Comparison of ENCODE assay signal across 10 mouse cellular contexts in genomic region chr15:41949094-41949461, GRCm38 (mm10).
DNase-seq lines count a peak whose midpoint lies in the region; ATAC-seq and TF ChIP-seq lines count a peak whose summit lies in the region.
"Had no signal": no experiment of that assay in that cellular context is flagged by ENCODE, and none has a peak within 500 bp of the region (broad histone marks: within the 10 kb centered on the region; RNA-seq: fewer than 3 reads in every experiment).

No protein-coding gene starts in this region.

- peak; percentile 35; the same call in 1 of the 2 replicates for ATAC-seq in liver, embryonic 12.5 days
- peak; percentile 72 for ATAC-seq in forebrain, embryonic 13.5 days
- peak; percentile 57; the same call in 1 of the 2 replicates for ATAC-seq in hindbrain, embryonic 13.5 days (ENCODE audit: low FRiP score)

- H3K4me2 ChIP-seq in liver, embryonic 12.5 days = no peak overlapping the region
- no peak overlapping the region for H3K4me2 ChIP-seq in forebrain, embryonic 13.5 days
- H3K4me2 ChIP-seq in hindbrain, embryonic 13.5 days = no peak overlapping the region
- H3K4me2 ChIP-seq in myocyte (ENCODE audit: low read depth) = peak overlapping the region; percentile 16

- DNase-seq in liver = no peak
- DNase-seq in retina, embryonic 14.5 days (ENCODE audit: low spot score) = no peak
- no peak for DNase-seq in layer of hippocampus, adult 9-11 months
- DNase-seq: adrenal gland, postnatal 25 days; heart, postnatal 4 days had no signal

- no peak for TF ChIP-seq POLR2A in myocyte (IDR thresholded peaks at IDR 0.05; ENCODE audit: insufficient read length, low read depth)

- no peak overlapping the region for H3ac ChIP-seq in myocyte (ENCODE audit: control insufficient read depth, insufficient read length)

- no peaks in the 10 kb centered on the region for H3K79me2 ChIP-seq in myocyte (ENCODE audit: control insufficient read depth, insufficient read depth)

- no peak overlapping the region for H3K27ac ChIP-seq in liver, embryonic 12.5 days
- no peak overlapping the region for H3K27ac ChIP-seq in forebrain, embryonic 13.5 days
- H3K27ac ChIP-seq in hindbrain, embryonic 13.5 days = no peak overlapping the region

- no peak overlapping the region for H3K9ac ChIP-seq in liver, embryonic 12.5 days
- H3K9ac ChIP-seq in forebrain, embryonic 13.5 days = no peak overlapping the region
- H3K9ac ChIP-seq in hindbrain, embryonic 13.5 days = no peak overlapping the region

- H3K27me3 ChIP-seq in liver, embryonic 12.5 days (replicated peaks) = no peaks in the 10 kb centered on the region
- H3K27me3 ChIP-seq in forebrain, embryonic 13.5 days = no peaks in the 10 kb centered on the region
- no peaks in the 10 kb centered on the region for H3K27me3 ChIP-seq in hindbrain, embryonic 13.5 days
- H3K27me3 ChIP-seq in myocyte (ENCODE audit: control insufficient read depth, insufficient read depth, insufficient read length) = no peaks in the 10 kb centered on the region

- no peaks in the 10 kb centered on the region for H3K36me3 ChIP-seq in liver, embryonic 12.5 days
- no peaks in the 10 kb centered on the region for H3K36me3 ChIP-seq in forebrain, embryonic 13.5 days (ENCODE audit: poor library complexity, severe bottlenecking)
- no peaks in the 10 kb centered on the region for H3K36me3 ChIP-seq in hindbrain, embryonic 13.5 days
- H3K36me3 ChIP-seq in myocyte (ENCODE audit: control insufficient read depth, insufficient read depth) = no peaks in the 10 kb centered on the region
- H3K36me3 ChIP-seq: G1E had no signal

- H3K4me3 ChIP-seq in liver, embryonic 12.5 days = no peak overlapping the region
- H3K4me3 ChIP-seq in forebrain, embryonic 13.5 days = no peak overlapping the region
- no peak overlapping the region for H3K4me3 ChIP-seq in hindbrain, embryonic 13.5 days
- no peak overlapping the region for H3K4me3 ChIP-seq in myocyte

- WGBS in liver, embryonic 12.5 days (ENCODE audit: insufficient replicate concordance) = 49% methylated on average over 6 of the region's 6 CpGs
- WGBS in forebrain, embryonic 13.5 days = 66% methylated on average over 6 of the region's 6 CpGs
- WGBS in hindbrain, embryonic 13.5 days = 68% methylated on average over 6 of the region's 6 CpGs

- no peaks in the 10 kb centered on the region for H3K4me1 ChIP-seq in liver, embryonic 12.5 days
- no peaks in the 10 kb centered on the region for H3K4me1 ChIP-seq in forebrain, embryonic 13.5 days
- no peaks in the 10 kb centered on the region for H3K4me1 ChIP-seq in hindbrain, embryonic 13.5 days (replicated peaks)

- no peaks in the 10 kb centered on the region for H3K9me3 ChIP-seq in liver, embryonic 12.5 days (replicated peaks)
- no peaks in the 10 kb centered on the region for H3K9me3 ChIP-seq in forebrain, embryonic 13.5 days (replicated peaks)
- no peaks in the 10 kb centered on the region for H3K9me3 ChIP-seq in hindbrain, embryonic 13.5 days
- H3K9me3 ChIP-seq: G1E had no signal

TF ChIP-seq in myocyte, 11 proteins besides CTCF, POLR2A, EP300 and RAD21:
- TF ChIP-seq E2F4 (IDR thresholded peaks at IDR 0.05; ENCODE audit: insufficient read depth) (no peak), CEBPB (IDR thresholded peaks at IDR 0.05; ENCODE audit: insufficient read depth, poor library complexity, severe bottlenecking) (no peak), USF1 (IDR thresholded peaks at IDR 0.05; ENCODE audit: low read depth) (no peak), REST (IDR thresholded peaks at IDR 0.05; ENCODE audit: insufficient read depth, insufficient read length) (no peak), MYOG (IDR thresholded peaks at IDR 0.05; ENCODE audit: control insufficient read depth in 1 of 3, insufficient read depth in 1 of 3, insufficient read length in 2 of 3, low read depth in 2 of 3) (no peak), TCF12 (IDR thresholded peaks at IDR 0.05; ENCODE audit: insufficient read depth, poor library complexity, severe bottlenecking) (no peak), TCF3 (IDR thresholded peaks at IDR 0.05; ENCODE audit: insufficient read length, low read depth) (no peak), POLR2AphosphoS2 (IDR thresholded peaks at IDR 0.05; ENCODE audit: insufficient read length, low read depth) (no peak), SRF (IDR thresholded peaks at IDR 0.05; ENCODE audit: control insufficient read depth, insufficient read length, low read depth) (no peak), MAX (IDR thresholded peaks at IDR 0.05; ENCODE audit: low read depth) (no peak), MYOD1 (IDR thresholded peaks at IDR 0.05; ENCODE audit: control insufficient read depth in 1 of 3, insufficient read length in 2 of 3, low read depth in 2 of 3) (no peak)
